Mouse (Mus musculus) forebrain, embryonic 16.5 days (tissue): ENCODE measurements around the gene Hamp2. TPM values are rescaled to one million over a fixed set of nuclear protein-coding genes. Genes with fewer than 3 reads are reported as not detected.
"Not testable (repeated sequence)": the region's sequence is repeated elsewhere in the genome, so short reads cannot be mapped to it uniquely, and the experiment has no call there.

ENCODE experiments used
- ATAC-seq: fragments of 200-750 bp; cut with Nextera tagmentation; 2 replicates; pipeline ENCODE4 v1.8.0; 2017; ENCODE audit warnings: mild to moderate bottlenecking, moderate library complexity
- H3K27ac ChIP-seq: fragments of 300-500 bp; sonication (generic); 2 replicates; pipeline ENCODE4 v1.5.1; 2014; ENCODE audit warnings: low read length, control low read depth
- H3K27me3 ChIP-seq: fragments of 300-500 bp; sonication (generic); replicated peaks from 2 replicates; pipeline ENCODE4 v1.6.1; 2014; ENCODE audit warnings: low read length; ENCODE audit not compliant: control insufficient read depth, insufficient read depth
- H3K36me3 ChIP-seq: fragments of 300-500 bp; sonication (generic); 2 replicates; pipeline ENCODE4 v1.6.1; 2014; ENCODE audit not compliant: control insufficient read depth, insufficient read depth
- H3K4me1 ChIP-seq: fragments of 300-500 bp; sonication (generic); replicated peaks from 2 replicates; pipeline ENCODE4 v1.6.1; 2014; ENCODE audit warnings: low read length; ENCODE audit not compliant: control insufficient read depth, insufficient read depth
- H3K4me2 ChIP-seq: fragments of 300-500 bp; sonication (generic); 2 replicates; pipeline ENCODE4 v1.6.1; 2014; ENCODE audit warnings: mild to moderate bottlenecking, low read length, control low read depth
- H3K4me3 ChIP-seq: fragments of 300-500 bp; sonication (generic); replicated peaks from 2 replicates; pipeline ENCODE4 v1.5.1; 2014; ENCODE audit warnings: mild to moderate bottlenecking, low read length, control low read depth
- H3K9ac ChIP-seq: fragments of 300-500 bp; sonication (generic); replicated peaks from 2 replicates; pipeline ENCODE4 v1.6.1; 2014; ENCODE audit warnings: low read depth, low read length, control low read depth
- H3K9me3 ChIP-seq: fragments of 300-500 bp; sonication (generic); 2 replicates; pipeline ENCODE4 v1.6.1; 2016; ENCODE audit warnings: low read length; ENCODE audit not compliant: control insufficient read depth
- WGBS: fragments of 180-500 bp; shearing (Covaris S2); extraction: QIAGEN DNeasy Blood & Tissue Kit; methylation state at CpG from one replicate; pipeline ENCODE4 v1.1.7; 2014; 5-methylcytosine and 5-hydroxymethylcytosine counted together
- polyA plus RNA-seq: library from polyadenylated mRNA; unstranded; fragments of >200 nt; fragmentation: Nextera tagmentation; extraction: Ambion mirVana; gene quantifications from 2 replicates; pipeline ENCODE4 v1.2.1, GENCODE M21; 2015

Hamp2 gene
- polyA plus RNA-seq, 1 experiment from 2014 or later = not detected

DNA sequence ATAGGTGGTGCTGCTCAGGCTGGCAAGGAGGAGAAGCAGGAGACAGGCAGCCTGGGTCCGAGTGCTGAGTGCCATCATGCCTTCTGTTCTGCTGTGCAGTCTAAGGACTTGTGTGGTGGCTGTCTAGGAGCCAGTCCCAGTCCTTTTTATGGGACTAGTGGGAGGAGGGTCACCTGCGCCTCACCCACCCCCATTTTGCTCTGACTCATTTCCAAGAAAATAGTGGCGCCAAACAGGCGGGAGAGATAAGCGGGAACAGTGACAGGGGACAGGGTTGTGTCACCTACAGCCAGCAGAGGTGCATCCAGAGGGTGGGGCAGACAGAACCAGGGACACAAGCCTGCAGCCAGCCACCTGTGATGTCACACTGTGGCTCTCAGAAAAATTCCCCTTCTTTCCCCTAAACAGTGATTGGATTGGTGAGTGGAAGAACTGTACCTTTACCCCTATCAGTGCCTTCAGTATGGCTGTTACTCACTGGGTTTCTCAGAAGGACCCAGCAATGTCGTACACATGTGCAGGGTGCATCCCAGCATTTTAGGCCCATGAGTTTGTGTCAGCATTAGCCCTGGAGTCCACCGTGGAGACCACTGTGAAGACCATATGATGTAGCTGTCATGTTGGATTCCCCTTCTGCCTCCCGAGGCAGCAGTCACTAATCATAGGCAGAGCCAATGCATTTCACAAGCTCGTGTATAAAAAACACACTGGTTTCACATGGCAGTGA lies 19.6 kb upstream of the Hamp2 start, which contains the start of gene Hamp:
TSS of gene Hamp (minus strand) at position 124 of the 727 bp plus-strand sequence.
- Histone ChIP-seq H3K4me2 (no peak within 1 kb of the TSS), H3K9me3 (no peaks in the 10 kb centered on the region), H3K27ac (no peak within 1 kb of the TSS), H3K4me3 (no peak within 1 kb of the TSS), H3K4me1 (no peaks in the 10 kb centered on the region), H3K36me3 (no peaks in the 10 kb centered on the region; the same call in 1 of the 2 replicates), H3K27me3 (no peaks in the 10 kb centered on the region), H3K9ac (no peak within 1 kb of the TSS)
- ATAC-seq = no peak
- WGBS = 63% methylated on average over 9 of the region's 9 CpGs

DNA sequence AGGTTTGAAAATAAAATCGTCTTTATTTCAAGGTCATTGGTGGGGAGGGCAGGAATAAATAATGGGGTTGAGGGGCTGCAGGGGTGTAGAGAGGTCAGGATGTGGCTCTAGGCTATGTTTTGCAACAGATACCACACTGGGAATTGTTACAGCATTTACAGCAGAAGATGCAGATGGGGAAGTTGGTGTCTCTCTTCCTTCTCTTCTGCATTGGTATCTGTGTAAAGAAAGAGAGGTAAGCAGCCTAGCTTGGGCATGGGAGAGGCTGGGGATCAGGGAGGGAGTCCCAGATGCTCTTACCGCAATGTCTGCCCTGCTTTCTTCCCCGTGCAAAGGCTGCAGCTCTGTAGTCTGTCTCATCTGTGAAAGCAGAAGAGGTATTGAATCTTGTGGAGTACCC lies 17.9 kb upstream of the Hamp2 start:
- H3K4me2 ChIP-seq, H3K4me3 ChIP-seq, H3K9me3 ChIP-seq, H3K9ac ChIP-seq, H3K4me1 ChIP-seq, H3K36me3 ChIP-seq, H3K27ac ChIP-seq, ATAC-seq, H3K27me3 ChIP-seq: not testable (repeated sequence)
- 77% methylated on average over 3 of the region's 3 CpGs for WGBS

DNA sequence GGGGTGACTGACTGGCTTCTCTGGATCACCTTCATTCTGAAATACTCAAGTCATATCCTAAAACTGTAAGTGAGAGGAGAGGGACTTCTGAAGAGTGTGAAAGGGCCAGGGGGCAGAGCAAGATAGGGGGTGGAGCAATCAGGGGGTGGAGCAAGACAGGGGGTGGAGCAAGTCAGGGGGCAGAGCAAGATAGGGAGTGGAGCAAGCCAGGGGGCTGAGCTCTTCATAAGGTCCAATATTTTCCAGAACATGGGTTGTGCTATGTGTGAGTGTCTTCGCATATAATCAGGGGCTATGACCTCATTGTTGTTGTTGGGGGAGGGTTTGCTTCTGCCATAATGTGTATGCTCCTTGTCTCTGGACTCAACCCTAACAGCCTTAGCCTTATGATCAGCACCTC lies 15.6 kb upstream of the Hamp2 start:
- H3K27me3 ChIP-seq, H3K4me2 ChIP-seq, H3K4me1 ChIP-seq, H3K36me3 ChIP-seq, H3K9ac ChIP-seq, ATAC-seq, H3K27ac ChIP-seq, H3K4me3 ChIP-seq, H3K9me3 ChIP-seq: not testable (repeated sequence)
- WGBS = 87% methylated on average over 1 of the region's 1 CpGs

DNA sequence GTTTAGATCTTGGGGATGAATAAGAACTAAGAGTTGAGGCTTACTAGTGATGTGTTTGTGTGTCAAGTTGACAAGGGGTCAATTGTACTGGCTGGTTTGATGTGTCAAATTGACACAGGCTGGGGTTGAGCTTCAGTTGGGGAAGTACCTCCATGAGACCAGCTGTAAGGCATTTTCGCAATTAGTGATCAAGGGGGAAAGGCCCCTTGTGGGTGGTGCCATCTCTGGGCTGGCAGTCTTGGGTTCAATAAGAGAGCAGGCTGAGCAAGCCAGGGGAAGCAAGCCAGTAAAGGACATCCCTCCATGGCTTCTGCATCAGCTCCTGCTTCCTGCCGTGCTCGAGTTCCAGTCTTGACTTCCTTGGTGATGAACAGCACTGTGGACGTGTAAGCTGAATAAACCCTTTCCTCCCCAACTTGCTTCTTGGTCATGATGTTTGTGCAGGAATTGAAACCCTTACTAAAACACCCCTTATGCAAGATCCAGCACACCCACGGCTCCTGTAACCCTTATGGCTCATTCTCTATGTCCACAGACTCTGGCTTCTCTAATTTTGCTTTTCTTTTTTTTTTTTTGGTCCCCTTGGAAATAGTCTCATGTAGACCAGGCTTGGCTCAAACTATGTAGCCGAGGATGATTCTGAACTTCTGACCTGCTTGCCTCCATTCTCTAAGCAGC lies 11.1 kb upstream of the Hamp2 start:
- not testable (repeated sequence) for H3K27ac ChIP-seq, H3K4me2 ChIP-seq, H3K9me3 ChIP-seq, H3K9ac ChIP-seq, H3K27me3 ChIP-seq, ATAC-seq, H3K4me1 ChIP-seq, H3K4me3 ChIP-seq, H3K36me3 ChIP-seq
- 73% methylated on average over 6 of the region's 6 CpGs for WGBS

DNA sequence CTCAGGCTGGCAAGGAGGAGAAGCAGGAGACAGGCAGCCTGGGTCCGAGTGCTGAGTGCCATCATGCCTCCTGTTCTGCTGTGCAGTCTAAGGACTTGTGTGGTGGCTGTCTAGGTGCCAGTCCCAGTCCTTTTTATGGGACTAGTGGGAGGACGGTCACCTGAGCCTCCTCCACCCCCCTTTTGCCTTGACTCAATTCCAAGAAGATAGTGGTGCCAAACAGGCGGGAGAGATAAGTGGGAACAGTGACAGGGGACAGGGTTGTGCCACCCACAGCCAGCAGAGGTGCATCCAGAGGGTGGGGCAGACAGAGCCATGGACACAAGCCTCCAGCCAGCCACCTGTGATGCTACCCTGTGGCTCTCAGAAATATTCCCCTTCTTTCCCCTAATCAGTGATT lies 410 bp downstream of the Hamp2 start:
- H3K4me2 ChIP-seq = no peak overlapping the region
- H3K36me3 ChIP-seq = no peaks in the 10 kb centered on the region
- H3K4me1 ChIP-seq = no peaks in the 10 kb centered on the region
- no peak overlapping the region for H3K4me3 ChIP-seq
- no peaks in the 10 kb centered on the region for H3K27me3 ChIP-seq
- ATAC-seq = no peak
- H3K9me3 ChIP-seq = no peaks in the 10 kb centered on the region
- H3K9ac ChIP-seq = no peak overlapping the region
- 62% methylated on average over 3 of the region's 3 CpGs for WGBS
- no peak overlapping the region for H3K27ac ChIP-seq

DNA sequence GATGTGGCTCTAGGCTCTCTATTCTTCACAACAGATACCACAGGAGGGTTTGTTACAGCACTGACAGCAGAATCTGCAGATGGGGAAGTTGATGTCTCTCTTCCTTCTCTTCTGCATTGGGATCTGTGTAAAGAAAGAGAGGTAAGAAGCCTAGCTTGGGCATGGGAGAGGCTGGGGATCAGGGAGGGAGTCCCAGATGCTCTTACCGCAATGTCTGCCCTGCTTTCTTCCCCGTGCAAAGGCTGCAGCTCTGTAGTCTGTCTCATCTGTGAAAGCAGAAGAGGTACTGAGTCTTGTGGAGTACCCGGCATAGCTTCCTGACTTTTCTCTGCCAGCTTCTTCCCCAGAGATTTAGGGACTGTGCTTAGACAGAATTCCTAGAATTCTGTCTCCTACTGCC lies 2.0 kb downstream of the Hamp2 start:
- WGBS = 47% methylated on average over 3 of the region's 3 CpGs

DNA sequence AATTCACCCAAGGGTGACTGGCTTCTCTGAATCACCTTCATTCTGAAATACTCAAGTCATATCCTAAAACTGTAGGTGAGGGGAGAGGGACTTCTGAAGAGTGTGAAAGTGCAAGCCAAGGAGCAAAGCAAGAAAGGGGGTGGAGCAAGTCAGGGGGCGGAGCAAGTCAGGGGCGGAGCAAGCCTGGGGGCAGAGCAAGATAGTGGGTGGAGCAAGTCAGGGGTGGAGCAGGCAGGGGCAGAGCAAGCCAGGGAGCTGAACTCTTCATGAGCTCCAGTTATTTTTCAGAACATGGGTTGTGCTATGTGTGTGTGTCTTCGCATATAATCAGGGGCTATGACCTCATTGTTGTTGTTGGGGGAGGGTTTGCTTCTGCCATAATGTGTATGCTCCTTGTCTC lies 4.3 kb downstream of the Hamp2 start:
- Histone ChIP-seq H3K36me3 (no peaks in the 10 kb centered on the region), H3K27ac (no peak overlapping the region), H3K27me3 (no peaks in the 10 kb centered on the region), H3K4me1 (no peaks in the 10 kb centered on the region), H3K4me3 (no peak overlapping the region), H3K9me3 (no peaks in the 10 kb centered on the region), H3K9ac (no peak overlapping the region), H3K4me2 (no peak overlapping the region)
- ATAC-seq = no peak
- 59% methylated on average over 3 of the region's 3 CpGs for WGBS

More for the DNA sequence above, 2.0 kb downstream of the Hamp2 start:
- not testable (repeated sequence) for H3K27me3 ChIP-seq, H3K4me1 ChIP-seq, H3K9ac ChIP-seq, H3K4me3 ChIP-seq, H3K9me3 ChIP-seq, H3K36me3 ChIP-seq, H3K27ac ChIP-seq, H3K4me2 ChIP-seq, ATAC-seq

DNA sequence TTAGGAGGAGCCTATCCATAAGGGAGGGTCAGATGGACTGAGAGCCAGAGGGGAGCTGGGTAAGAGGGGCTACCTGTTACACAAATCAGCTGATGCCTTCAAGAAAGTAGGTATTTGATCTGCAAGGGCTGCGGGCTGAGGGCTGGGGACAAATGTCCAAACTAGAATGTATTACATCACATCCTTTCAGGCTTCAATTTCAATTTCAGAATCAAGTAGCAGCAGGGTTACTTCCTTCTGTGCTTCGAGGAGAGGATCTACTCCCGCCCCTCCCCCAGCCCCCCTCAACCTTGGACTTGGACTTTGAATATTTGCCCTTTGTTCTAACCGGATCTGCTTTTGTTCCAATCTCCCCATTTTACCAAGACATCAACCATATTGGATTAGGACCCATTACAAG lies 7.3 kb downstream of the Hamp2 start:
- Histone ChIP-seq H3K27me3 (no peaks in the 10 kb centered on the region), H3K9ac (no peak overlapping the region), H3K4me2 (no peak overlapping the region), H3K4me1 (no peaks in the 10 kb centered on the region), H3K36me3 (no peaks in the 10 kb centered on the region), H3K27ac (no peak overlapping the region), H3K9me3 (no peaks in the 10 kb centered on the region), H3K4me3 (no peak overlapping the region)
- 49% methylated on average over 4 of the region's 4 CpGs for WGBS
- no peak for ATAC-seq

DNA sequence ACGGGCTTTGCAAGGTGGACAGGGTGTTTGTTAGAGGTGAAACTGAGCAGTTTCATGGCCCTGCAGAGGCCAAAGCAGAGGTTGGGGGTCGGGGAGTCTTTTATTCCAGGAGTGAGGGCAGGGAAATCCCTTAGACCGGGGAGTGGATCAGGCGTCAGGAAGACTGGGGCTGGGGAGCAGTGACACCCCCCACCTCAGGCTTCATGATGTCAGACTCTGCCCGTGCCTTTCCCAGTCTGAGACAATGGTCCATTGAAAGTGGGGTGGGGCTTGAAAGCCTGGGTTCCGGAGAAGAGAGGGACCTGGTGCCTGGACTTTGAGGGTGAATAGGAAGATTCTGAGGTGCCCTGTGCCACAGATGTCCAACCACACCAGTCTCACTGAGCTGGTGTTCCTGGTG lies 7.8 kb downstream of the Hamp2 start:
- Histone ChIP-seq H3K36me3 (no peaks in the 10 kb centered on the region), H3K4me2 (no peak overlapping the region), H3K27ac (no peak overlapping the region), H3K27me3 (no peaks in the 10 kb centered on the region), H3K4me3 (no peak overlapping the region), H3K9me3 (no peaks in the 10 kb centered on the region), H3K9ac (no peak overlapping the region), H3K4me1 (no peaks in the 10 kb centered on the region)
- ATAC-seq = no peak
- 9% methylated on average over 6 of the region's 6 CpGs for WGBS
